Mouse (Mus musculus): ENCODE results near the gene B3gat2. TPM values are rescaled to one million over a fixed set of nuclear protein-coding genes. Genes with fewer than 3 reads are reported as not detected.

Gene B3gat2
- polyA plus RNA-seq (2012; rRNA removed) = 9.5 and 9.6 TPM in 2 replicates

DNA sequence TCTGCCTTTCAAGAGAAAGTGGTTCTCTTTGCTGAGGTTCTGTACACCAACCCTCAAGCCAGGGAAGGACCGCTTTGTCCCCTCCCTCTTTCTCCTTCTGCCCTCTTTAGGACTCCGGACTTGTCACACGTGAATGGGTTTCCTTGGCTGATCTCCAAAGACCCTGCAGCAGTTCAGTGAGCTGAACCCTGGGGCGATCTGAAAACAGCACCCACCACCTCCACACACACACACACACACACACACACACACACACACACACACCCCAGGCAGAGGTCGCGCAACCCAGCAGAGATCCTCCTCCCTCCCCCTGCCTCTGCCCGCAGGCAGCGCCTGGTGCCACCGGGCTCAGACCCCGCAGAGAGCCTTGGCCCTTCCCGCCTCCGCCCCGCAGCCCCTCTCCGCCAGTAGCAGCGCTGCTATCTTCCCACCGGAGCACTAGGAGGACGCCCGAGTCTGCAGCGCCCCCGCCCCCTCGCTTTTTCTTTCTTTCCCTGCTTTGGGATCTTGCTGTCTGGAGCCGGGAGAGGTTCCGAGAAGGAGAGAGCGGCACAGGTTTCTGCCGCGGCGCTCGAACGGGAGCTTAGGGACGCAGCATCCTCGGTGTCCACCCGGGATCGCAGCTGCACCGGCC, at the start of gene B3gat2:
B3gat2 (plus strand) TSS at position 252 of the 634 bp plus-strand sequence.
- DNase-seq = peak in 1 of 2 experiments; percentile 54
- no peak within 1 kb of the TSS for H3K27ac ChIP-seq (ENCODE audit: insufficient read depth, low read length)
- WGBS = 1% methylated on average over 33 of the region's 34 CpGs
- H3K27me3 ChIP-seq (ENCODE audit: control insufficient read depth, insufficient read depth, low read length) = no peaks in the 10 kb centered on the region
- H3K4me1 ChIP-seq (ENCODE audit: control insufficient read depth, insufficient read depth, low read length) = no peaks in the 10 kb centered on the region
- H3K4me3 ChIP-seq (replicated peaks; ENCODE audit: insufficient read depth, low read depth, low read length) = peak within 1 kb of the TSS; percentile 69
- TF ChIP-seq CTCF (IDR thresholded peaks at IDR 0.05; ENCODE audit: borderline replicate concordance, insufficient read depth, low read depth, low read length) (no peak), POLR2A (IDR thresholded peaks at IDR 0.05; ENCODE audit: borderline replicate concordance, insufficient read depth, low read length) (no peak)

DNA sequence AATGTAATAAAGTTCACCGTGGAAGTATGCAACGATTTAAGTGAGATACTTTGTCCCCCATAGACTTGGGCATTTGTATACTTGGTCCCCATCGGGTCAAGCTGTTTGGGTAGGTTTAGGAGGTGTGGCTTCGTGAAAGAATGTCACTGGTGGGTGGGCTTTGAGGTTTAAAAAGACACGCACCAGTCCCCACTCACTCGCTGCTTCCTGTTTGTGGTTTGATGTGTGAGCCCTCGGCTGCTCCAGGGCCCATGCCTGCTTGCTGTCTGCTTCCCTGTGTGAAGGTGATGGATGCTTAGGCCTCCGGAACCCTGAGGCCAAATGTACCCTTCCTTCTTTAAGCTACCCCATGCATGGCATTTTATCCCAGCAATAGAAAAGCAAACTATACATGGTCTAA, 41.2 kb upstream of the B3gat2 start:
- Histone ChIP-seq H3K4me3 (replicated peaks; ENCODE audit: insufficient read depth, low read depth, low read length) (no peak overlapping the region), H3K27ac (ENCODE audit: insufficient read depth, low read length) (no peak overlapping the region), H3K4me1 (ENCODE audit: control insufficient read depth, insufficient read depth, low read length) (no peaks in the 10 kb centered on the region), H3K27me3 (ENCODE audit: control insufficient read depth, insufficient read depth, low read length) (no peaks in the 10 kb centered on the region)
- 86% methylated on average over 8 of the region's 8 CpGs for WGBS
- no peak for DNase-seq
- TF ChIP-seq CTCF (IDR thresholded peaks at IDR 0.05; ENCODE audit: borderline replicate concordance, insufficient read depth, low read depth, low read length) = no peak
- no peak for TF ChIP-seq POLR2A (IDR thresholded peaks at IDR 0.05; ENCODE audit: borderline replicate concordance, insufficient read depth, low read length)

- DNase-seq = no peak
- H3K4me3 ChIP-seq (replicated peaks; ENCODE audit: insufficient read depth, low read depth, low read length) = no peak overlapping the region
- H3K4me1 ChIP-seq (ENCODE audit: control insufficient read depth, insufficient read depth, low read length) = no peaks in the 10 kb centered on the region
- 75% methylated on average over 2 of the region's 2 CpGs for WGBS
- no peak overlapping the region for H3K27ac ChIP-seq (ENCODE audit: insufficient read depth, low read length)
- TF ChIP-seq POLR2A (IDR thresholded peaks at IDR 0.05; ENCODE audit: borderline replicate concordance, insufficient read depth, low read length) = no peak
- no peak for TF ChIP-seq CTCF (IDR thresholded peaks at IDR 0.05; ENCODE audit: borderline replicate concordance, insufficient read depth, low read depth, low read length)
- no peaks in the 10 kb centered on the region for H3K27me3 ChIP-seq (ENCODE audit: control insufficient read depth, insufficient read depth, low read length)
Observed at GRCm38 (mm10) chr1:23721036-23721435, 40.5 kb upstream of the B3gat2 start.

DNA sequence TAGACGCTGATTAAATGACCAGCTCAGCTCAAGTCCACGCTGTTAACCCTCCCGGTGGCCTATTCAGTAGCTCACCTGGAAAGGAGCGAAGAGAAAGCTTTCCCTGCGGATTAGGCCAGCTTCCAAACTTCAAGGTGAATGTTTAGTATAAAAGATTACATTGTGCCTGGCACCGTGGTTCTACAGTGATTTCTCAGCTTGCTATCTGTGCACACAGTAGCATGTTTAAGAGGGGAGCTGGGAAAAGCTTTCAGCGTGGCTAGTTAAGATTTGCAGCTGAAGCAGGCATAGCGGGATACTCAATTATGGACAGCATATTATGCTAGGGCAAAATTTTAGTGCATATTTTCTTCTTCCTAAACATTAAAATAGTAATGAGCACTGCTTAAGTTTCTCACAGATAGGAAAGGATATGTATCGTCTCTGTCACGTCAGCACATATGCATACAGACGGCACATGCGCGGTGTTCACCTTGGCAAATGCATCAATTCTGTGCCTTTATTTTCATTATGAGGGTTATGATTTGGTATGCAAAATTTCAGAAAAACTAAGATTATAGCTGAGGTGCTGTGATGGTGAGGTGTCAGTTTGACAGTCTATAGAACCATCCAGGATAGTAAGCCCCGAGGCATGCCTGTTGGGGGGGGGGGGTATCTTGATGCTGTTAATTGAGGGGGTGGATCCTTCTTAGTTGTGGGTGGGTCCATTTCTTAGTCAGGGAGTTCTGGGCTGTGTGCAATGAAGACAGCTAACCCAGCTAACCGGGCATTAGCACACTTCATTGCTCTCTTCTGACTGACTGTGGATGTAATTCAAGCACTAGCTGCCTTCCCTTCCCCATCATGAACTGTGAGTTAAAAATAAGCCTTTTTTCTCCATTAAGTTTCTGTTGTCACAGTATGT, 38.8 kb upstream of the B3gat2 start:
- Histone ChIP-seq H3K27ac (ENCODE audit: insufficient read depth, low read length) (no peak overlapping the region), H3K4me1 (ENCODE audit: control insufficient read depth, insufficient read depth, low read length) (no peaks in the 10 kb centered on the region), H3K27me3 (ENCODE audit: control insufficient read depth, insufficient read depth, low read length) (no peaks in the 10 kb centered on the region), H3K4me3 (replicated peaks; ENCODE audit: insufficient read depth, low read depth, low read length) (no peak overlapping the region)
- 77% methylated on average over 15 of the region's 15 CpGs for WGBS
- TF ChIP-seq CTCF (IDR thresholded peaks at IDR 0.05; ENCODE audit: borderline replicate concordance, insufficient read depth, low read depth, low read length) = no peak
- TF ChIP-seq POLR2A (IDR thresholded peaks at IDR 0.05; ENCODE audit: borderline replicate concordance, insufficient read depth, low read length) = no peak
- DNase-seq = no peak

- no peak overlapping the region for H3K4me3 ChIP-seq (replicated peaks; ENCODE audit: insufficient read depth, low read depth, low read length)
- WGBS = 94% methylated on average over 5 of the region's 5 CpGs
- H3K4me1 ChIP-seq (ENCODE audit: control insufficient read depth, insufficient read depth, low read length) = no peaks in the 10 kb centered on the region
- TF ChIP-seq CTCF (IDR thresholded peaks at IDR 0.05; ENCODE audit: borderline replicate concordance, insufficient read depth, low read depth, low read length) (no peak), POLR2A (IDR thresholded peaks at IDR 0.05; ENCODE audit: borderline replicate concordance, insufficient read depth, low read length) (no peak)
- no peak for DNase-seq
- H3K27me3 ChIP-seq (ENCODE audit: control insufficient read depth, insufficient read depth, low read length) = no peaks in the 10 kb centered on the region
- no peak overlapping the region for H3K27ac ChIP-seq (ENCODE audit: insufficient read depth, low read length)
Observed at GRCm38 (mm10) chr1:23731324-23731723, 30.2 kb upstream of the B3gat2 start.

DNA sequence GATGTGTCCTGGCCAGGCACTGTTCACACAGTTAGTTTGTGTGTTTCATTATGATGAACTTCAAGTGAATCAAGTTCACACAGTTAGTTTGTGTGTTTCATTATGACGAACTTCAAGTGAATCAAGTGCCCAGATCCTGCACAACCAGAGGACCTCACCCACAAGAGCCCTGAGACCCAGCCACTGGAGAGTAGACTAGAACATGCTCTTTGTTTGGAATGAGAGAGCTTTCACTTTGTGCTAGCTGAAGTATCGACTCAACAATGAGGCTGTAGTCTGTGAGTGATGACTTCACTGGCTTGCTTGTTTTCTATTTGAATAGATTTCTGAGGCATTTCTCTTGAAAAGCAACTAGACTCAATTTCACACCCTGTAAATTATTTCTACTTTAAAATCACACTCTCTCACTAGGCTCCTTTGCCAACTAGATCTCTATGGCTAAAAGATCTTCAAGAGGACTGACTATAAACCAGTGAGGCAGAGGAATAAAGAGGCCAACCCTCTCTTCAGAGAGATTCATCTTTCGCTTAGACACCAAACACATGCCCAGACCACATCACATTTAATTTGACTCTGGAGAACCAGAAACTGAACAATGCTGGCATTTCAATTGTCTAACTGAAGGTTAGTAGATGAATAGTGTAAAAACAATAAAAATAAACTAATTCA, 10.6 kb upstream of the B3gat2 start:
- Histone ChIP-seq H3K4me3 (replicated peaks; ENCODE audit: insufficient read depth, low read depth, low read length) (no peak overlapping the region), H3K27me3 (ENCODE audit: control insufficient read depth, insufficient read depth, low read length) (no peaks in the 10 kb centered on the region), H3K27ac (ENCODE audit: insufficient read depth, low read length) (no peak overlapping the region), H3K4me1 (ENCODE audit: control insufficient read depth, insufficient read depth, low read length) (no peaks in the 10 kb centered on the region)
- no peak for TF ChIP-seq POLR2A (IDR thresholded peaks at IDR 0.05; ENCODE audit: borderline replicate concordance, insufficient read depth, low read length)
- no peak for TF ChIP-seq CTCF (IDR thresholded peaks at IDR 0.05; ENCODE audit: borderline replicate concordance, insufficient read depth, low read depth, low read length)
- 79% methylated on average over 3 of the region's 3 CpGs for WGBS
- no peak for DNase-seq

DNA sequence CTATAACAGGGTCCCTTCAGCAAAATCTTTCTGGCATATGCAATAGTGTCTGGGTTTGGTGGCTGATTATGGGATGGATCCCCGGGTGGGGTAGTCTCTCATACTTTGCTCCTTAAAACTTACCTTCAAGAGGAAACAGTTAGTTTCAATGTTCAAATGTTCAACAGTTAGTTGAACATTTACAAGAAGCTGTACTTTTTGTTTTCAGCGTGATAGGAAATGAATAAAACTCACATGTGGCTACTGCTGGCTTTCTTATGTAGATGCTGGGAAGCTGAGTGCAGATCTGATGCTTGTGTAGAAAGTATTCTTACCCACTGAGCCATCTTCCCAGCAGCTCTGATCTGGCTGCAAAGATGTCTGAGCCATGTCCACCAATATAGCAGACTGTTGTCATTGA, 8.5 kb upstream of the B3gat2 start:
- H3K4me1 ChIP-seq (ENCODE audit: control insufficient read depth, insufficient read depth, low read length) = no peaks in the 10 kb centered on the region
- H3K27ac ChIP-seq (ENCODE audit: insufficient read depth, low read length) = no peak overlapping the region
- H3K27me3 ChIP-seq (ENCODE audit: control insufficient read depth, insufficient read depth, low read length) = no peaks in the 10 kb centered on the region
- no peak for DNase-seq
- WGBS = 93% methylated on average over 2 of the region's 2 CpGs
- no peak for TF ChIP-seq POLR2A (IDR thresholded peaks at IDR 0.05; ENCODE audit: borderline replicate concordance, insufficient read depth, low read length)
- TF ChIP-seq CTCF (IDR thresholded peaks at IDR 0.05; ENCODE audit: borderline replicate concordance, insufficient read depth, low read depth, low read length) = no peak
- no peak overlapping the region for H3K4me3 ChIP-seq (replicated peaks; ENCODE audit: insufficient read depth, low read depth, low read length)

Measured in cerebellum, adult 2 months (tissue).